Mouse (Mus musculus) lung, postnatal 4 days (tissue): ENCODE data around the gene BC049762.

ENCODE experiments used
- DNase-seq, 2 experiments: peaks; one replicate each; pipeline ENCODE4 v3.0.0; 2021

BC049762 gene

DNA sequence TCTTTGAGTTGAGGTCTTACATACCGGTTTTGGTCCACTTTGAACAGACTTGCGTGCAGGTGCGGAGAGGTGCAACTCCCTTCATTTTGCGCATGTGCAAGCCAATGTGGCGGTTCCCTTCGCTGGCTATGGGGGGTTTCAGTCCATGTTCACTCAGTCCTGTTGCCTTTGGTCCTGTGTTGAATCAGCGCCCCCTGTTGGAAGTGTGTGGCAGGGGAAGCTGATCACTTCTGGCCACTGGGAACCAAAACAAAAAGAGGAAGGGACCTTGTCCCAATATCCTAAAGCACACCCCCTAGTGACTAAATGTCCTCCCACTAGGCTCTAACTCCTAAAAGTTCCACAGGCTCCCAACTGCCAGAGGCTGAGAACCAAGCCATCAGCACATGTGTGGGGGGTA is 48.8 kb downstream of the BC049762 start:
- DNase-seq = no peak

DNA sequence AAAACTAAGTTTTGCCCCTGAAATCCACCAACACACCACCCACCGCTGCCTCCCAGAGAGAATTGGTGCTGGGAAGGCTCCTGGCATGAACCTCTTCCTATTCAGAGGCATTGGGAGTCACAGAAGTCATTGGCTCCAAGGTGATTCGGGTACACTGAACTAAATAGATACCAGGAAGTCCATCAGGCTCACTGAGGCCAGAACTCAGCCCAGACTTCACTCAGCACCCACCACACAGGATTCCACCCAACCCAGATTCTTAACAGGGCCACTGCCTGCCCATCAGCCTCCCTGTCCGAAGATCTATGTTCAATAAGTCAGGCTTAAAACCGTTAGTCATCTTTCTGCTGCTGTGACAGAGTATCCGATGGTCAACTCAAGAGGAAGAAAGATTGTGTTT is 51.4 kb downstream of the BC049762 start:
- DNase-seq = no peak

DNA sequence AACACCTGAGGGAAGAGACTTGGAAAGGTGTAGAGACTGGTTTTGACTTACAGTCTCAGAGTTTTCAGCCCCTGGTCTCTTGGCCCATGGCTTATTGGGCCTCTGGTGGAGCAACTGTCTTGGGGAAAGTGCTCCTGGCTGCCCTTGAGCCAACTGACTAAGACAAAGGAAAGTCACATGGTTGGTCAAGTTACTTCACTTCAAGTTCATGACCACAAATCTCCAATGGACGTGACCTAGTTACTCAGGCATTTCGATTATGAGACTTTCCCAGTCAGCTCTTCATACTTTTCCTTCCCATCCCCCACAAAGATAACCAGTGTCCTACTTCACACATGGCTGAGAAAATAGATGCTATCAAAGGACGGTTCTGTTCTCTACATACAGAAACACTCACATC is 55.1 kb downstream of the BC049762 start:
- no peak for DNase-seq
